Mouse (Mus musculus) E14TG2a.4 (cell line): ENCODE results near the gene Slc8a2.

Experiments
- CTCF ChIP-seq: conservative IDR thresholded peaks from 2 replicates; pipeline ENCODE4 v1.5.1; 2014; ENCODE audit warnings: low read length
- NANOG ChIP-seq: IDR thresholded peaks from 2 replicates; pipeline ENCODE4 v1.6.1; 2014; ENCODE audit warnings: borderline replicate concordance, low read length, mixed read lengths
- POU5F1 ChIP-seq: IDR thresholded peaks from 2 replicates; pipeline ENCODE4 v1.6.1; 2014; ENCODE audit warnings: low read length, borderline replicate concordance

DNA sequence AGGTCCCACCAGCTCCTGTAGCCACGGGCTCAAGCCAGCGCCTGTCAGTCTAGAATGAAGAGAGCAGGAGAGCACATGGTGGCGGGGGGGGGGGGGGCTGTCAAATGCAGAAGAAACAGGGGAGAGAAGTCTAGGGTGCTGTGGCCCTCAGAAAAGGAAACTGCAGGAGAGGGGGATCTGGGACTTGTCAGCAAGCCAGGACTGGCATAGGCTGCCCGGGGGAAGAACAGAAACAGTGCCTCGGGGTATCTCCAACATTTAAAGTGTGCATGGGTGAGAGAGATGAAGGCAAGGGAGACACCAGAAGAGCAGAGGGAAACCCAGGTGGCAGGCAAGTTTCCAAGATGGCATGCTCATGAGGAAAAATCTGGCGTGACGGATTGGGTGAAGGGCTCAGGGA, 32.4 kb downstream of the Slc8a2 start:
- TF ChIP-seq CTCF, result no peak
- no peak for TF ChIP-seq NANOG
- TF ChIP-seq POU5F1, result no peak
